Mouse (Mus musculus) yolk sac, embryonic 10.5 days (tissue): ENCODE data around the gene Gbp2b.
"Not testable (repeated sequence)": the region's sequence is repeated elsewhere in the genome, so short reads cannot be mapped to it uniquely, and the experiment has no call there.

ENCODE experiments used
- DNase-seq: peaks from one replicate; pipeline ENCODE4 v3.0.0-alpha.2; 2017; ENCODE audit warnings: low spot score

The Gbp2b gene

GRCm38 (mm10) chr3:142620956-142621562 is 26.4 kb downstream of the Gbp2b start:
- DNase-seq = no peak

DNA sequence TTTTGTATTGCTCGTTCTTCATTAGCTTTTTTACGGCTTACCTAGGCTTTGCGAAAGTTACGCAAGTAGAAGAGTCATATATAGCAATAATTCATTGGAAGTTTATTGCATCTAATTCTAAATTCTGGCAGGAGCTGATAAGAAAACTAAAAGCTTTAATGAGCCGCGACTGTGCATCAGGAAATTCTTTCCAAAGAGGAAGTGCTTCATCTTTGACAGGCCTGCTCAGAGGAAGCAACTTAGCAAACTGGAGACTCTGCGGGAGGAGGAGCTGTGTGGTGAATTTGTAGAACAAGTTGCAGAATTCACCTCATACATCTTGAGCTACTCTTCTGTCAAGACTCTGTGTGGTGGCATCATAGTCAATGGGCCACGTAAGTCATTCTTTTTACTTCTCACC is 35.7 kb downstream of the Gbp2b start:
- DNase-seq = no peak

DNA sequence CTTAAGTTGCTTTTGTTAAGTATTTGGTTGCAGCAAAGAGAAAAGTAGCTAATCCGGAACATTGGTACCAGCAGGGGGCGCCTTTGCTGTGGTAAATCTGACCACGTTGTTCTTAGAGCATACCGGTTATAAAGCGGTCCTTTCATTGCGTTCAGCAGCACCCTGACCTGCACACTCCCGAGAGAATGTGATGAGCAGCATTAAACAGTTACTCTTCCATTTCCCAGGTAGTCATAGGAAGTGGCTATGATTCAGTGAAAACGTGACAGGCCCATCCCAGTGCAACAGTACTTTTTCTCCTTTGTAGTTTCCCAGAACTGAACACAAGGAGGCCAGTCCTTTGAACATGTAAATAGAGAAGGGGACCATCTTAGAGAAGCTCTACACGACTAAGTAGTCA is 45.6 kb downstream of the Gbp2b start:
- peak; percentile 43 for DNase-seq

DNA sequence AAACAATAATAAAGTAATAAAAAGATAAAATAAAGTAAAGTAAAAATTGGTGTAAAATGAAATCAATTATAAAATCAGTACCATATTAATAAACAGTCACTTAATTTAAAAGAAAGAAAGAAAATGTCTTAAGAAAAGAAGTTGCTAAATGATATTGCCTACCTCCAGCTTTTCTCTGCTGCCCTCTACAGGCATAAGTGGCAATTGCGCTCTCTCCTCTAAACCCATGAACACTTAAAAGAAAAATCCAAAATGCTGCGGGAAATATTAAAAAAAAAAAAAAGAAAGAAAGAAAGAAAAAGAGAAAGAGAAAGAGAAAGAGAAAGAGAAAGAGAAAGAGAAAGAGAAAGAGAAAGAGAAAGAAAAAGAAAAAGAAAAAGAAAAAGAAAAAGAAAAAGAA is 51.3 kb downstream of the Gbp2b start:
- DNase-seq = peak; percentile 11

DNA sequence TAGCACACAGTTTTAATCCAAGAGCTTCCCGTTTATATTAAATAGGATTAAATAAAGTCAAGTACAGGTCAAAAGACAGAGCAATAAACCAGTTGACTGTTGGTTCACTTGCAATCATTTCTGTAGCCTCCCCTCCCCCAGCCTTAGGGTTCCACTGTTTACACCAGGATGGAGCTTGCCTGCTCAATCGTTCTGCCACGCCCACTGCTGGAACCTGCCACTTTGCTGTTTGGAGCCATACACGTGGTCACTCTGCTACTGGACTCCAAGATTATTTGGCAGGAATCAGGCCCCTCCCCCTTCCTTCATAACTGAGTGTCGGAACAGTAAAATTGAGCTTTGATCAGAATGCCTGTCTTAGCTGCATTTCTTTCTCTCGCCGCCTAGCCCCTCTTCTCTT is 53.2 kb downstream of the Gbp2b start:
- not testable (repeated sequence) for DNase-seq

- no peak for DNase-seq
Measured at GRCm38 (mm10) chr3:142650205-142650604, 55.6 kb downstream of the Gbp2b start.

GRCm38 (mm10) chr3:142664723-142665122 is 70.1 kb downstream of the Gbp2b start:
- DNase-seq = no peak
